Mouse (Mus musculus): Measurements from ENCODE around the gene Raet1e. TPM values are rescaled to one million over a fixed set of nuclear protein-coding genes. Genes with fewer than 3 reads are reported as not detected.

The Raet1e gene
- not detected for polyA plus RNA-seq (2017; shearing (Covaris generic))

DNA sequence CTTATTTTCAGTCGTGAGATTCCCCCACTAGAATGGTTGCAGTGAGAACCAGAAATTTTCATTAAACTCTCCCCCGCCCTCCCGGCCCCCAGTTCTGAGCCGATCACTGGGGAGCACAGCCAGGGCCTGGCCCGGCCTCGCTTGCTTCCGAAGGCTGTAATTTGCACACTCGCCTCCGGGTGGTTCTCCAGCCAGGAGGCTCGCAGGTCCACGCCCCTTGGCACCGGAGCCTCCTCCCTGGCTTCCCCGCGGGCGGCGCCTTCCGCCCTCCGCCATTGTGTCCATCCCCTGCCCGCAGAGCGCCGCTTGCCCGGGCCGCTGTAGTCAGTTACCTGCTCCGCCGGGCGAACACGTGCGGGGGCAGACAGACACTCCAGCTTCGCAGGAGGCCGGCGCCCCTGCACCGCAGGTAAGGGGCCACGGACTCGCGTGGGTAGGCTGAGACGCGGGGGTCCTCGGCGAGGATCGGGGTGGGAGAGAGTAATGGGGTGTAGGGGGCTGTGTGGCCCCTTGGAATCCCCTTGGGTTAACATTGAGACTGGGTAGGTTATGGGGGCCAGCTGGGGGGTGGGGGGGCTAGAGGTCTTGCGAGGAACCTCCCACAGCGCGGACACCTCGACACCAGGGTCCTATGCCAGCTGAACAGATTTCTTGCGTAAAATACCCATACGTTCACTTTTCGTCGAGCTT lies at the start of gene Raet1e, which contains the start of gene H60b:
TSS of gene Raet1e (plus strand) at position 260 of the 690 bp plus-strand sequence.
TSS of gene H60b (plus strand) at position 277 of the 690 bp plus-strand sequence.

DNA sequence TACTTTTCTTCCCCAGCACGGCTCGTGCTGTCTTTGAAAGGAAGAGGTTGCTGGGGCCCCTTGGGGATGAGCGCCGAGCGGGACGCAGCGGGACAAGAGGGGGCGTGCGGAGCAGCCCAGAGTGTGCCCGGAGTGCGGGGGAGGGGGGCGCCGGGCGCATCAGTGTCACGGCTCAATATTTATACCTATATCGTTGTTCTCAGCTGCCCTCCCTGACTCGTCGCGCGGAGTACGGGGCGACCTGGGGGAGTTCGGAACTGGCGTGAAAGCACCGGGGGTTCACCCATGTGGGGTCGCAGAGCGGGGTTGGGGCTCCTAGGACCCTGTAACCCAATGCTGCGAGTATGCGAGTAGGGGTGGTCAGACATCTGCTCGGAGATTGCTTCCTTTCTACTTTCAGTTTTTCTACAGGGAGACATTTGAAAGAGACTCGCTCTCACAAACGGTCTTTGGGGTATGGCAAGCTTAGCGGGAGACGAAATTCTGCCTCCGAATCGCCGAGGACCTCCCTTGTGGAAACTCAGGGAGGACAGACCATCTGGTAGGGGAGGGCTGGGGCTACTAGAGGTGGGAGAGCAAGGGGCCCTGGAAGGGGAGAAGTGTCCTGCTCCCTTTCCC lies 9.2 kb upstream of the Raet1e start, which contains the start of gene E030030I06Rik:
TSS of gene E030030I06Rik (minus strand) at position 198 of the 618 bp plus-strand sequence.

GRCm38 (mm10) chr10:22360252-22360651 lies 201.9 kb downstream of the Raet1e start, which contains the start of gene Raet1d:
Gene Raet1d (plus strand): TSS chr10:22360552.

Other genes starting within 250 kb of the Raet1e start
- gene 4930444G20Rik, start 90.5 kb upstream of the Raet1e start, polyA plus RNA-seq (2017; shearing (Covaris generic)) = not detected
- 20.6 TPM for gene E030030I06Rik, start 9.3 kb upstream of the Raet1e start, polyA plus RNA-seq (2017; shearing (Covaris generic))
- 19.0 TPM for gene H60b, start within 50 bp of the Raet1e start, polyA plus RNA-seq (2017; shearing (Covaris generic))
- gene Raet1d, start 202.0 kb downstream of the Raet1e start, polyA plus RNA-seq (2017; shearing (Covaris generic)) = not detected

Data from naive thymus-derived CD4-positive, alpha-beta T cell, adult 5 months (primary cell).